ENCODE assay signal across 9 mouse cellular contexts in the genomic region with DNA sequence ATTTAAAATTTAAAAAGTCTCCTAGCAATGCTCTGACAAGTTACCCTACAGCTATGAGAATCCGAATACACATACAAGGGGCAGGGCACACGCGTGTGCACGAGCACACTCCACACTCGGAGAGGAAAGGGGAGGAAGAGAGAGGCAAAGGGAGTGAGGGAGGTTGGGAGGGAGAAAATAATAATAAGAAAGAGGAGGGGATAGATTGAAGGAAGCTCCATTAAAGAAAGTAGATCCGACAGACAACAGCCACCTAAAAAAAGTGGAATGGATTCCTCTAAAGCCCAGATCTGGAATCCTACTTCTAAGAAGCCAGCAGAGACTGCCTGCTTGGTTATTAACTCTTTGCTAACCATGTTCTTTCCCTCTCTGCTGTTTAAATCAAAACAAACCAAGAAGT. TPM values are rescaled to one million over a fixed set of nuclear protein-coding genes. Genes with fewer than 3 reads are reported as not detected.
DNase-seq lines count a peak whose midpoint lies in the region; ATAC-seq lines count a peak whose summit lies in the region.
"Had no signal": no experiment of that assay in that cellular context is flagged by ENCODE, and none has a peak within 500 bp of the region (broad histone marks: within the 10 kb centered on the region; RNA-seq: fewer than 3 reads in every experiment).

No protein-coding gene starts in this region.

- no peaks in the 10 kb centered on the region for H3K36me3 ChIP-seq in erythroblast, embryonic 14.5 days (ENCODE audit: control insufficient read depth)
- no peaks in the 10 kb centered on the region for H3K36me3 ChIP-seq in liver, embryonic 13.5 days
- no peaks in the 10 kb centered on the region for H3K36me3 ChIP-seq in stomach, embryonic 14.5 days (ENCODE audit: control insufficient read depth, insufficient read depth, low read length)

- H3K4me1 ChIP-seq in erythroblast, embryonic 14.5 days (ENCODE audit: control insufficient read depth) = peaks cover 18% of the 10 kb centered on the region
- peaks cover 19% of the 10 kb centered on the region for H3K4me1 ChIP-seq in liver, embryonic 13.5 days (replicated peaks)
- no peaks in the 10 kb centered on the region for H3K4me1 ChIP-seq in stomach, embryonic 14.5 days (ENCODE audit: control insufficient read depth, insufficient read depth, low read length)

- H3K27ac ChIP-seq in liver, embryonic 13.5 days = no peak overlapping the region
- H3K27ac ChIP-seq in stomach, embryonic 14.5 days (ENCODE audit: low read length) = peak overlapping the region; percentile 45; the same call in 1 of the 2 replicates

- H3K27me3 ChIP-seq in erythroblast, embryonic 14.5 days (ENCODE audit: control insufficient read depth) = no peaks in the 10 kb centered on the region
- H3K27me3 ChIP-seq in liver, embryonic 13.5 days = no peaks in the 10 kb centered on the region
- H3K27me3 ChIP-seq in stomach, embryonic 14.5 days (ENCODE audit: control insufficient read depth, insufficient read depth, low read length) = no peaks in the 10 kb centered on the region

- peak overlapping the region; percentile 30 for H3K4me2 ChIP-seq in liver, embryonic 13.5 days
- H3K4me2 ChIP-seq in stomach, embryonic 14.5 days (replicated peaks; ENCODE audit: low read depth, low read length) = peak overlapping the region; percentile 39

- peak overlapping the region; percentile 20 for H3K4me3 ChIP-seq in erythroblast, embryonic 14.5 days (replicated peaks)
- H3K4me3 ChIP-seq in liver, embryonic 13.5 days (replicated peaks) = peak overlapping the region; percentile 36; the same call in 1 of the 2 replicates
- H3K4me3 ChIP-seq in stomach, embryonic 14.5 days (ENCODE audit: low read depth, low read length) = peak overlapping the region; percentile 35

- DNase-seq in R1 (ENCODE audit: low read depth, low spot score) = peak; percentile 59
- peak; percentile 48 for DNase-seq in forelimb bud, embryonic 11.5 days (ENCODE audit: low read depth, low spot score)
- DNase-seq in liver, embryonic 13.5 days = no peak
- no peak for DNase-seq in B cell, adult 2 months

- no peak for ATAC-seq in erythroblast, adult 5-6 weeks (replicated peaks; ENCODE audit: low FRiP score, poor library complexity, severe bottlenecking)
- ATAC-seq in liver, embryonic 13.5 days (ENCODE audit: low read depth) = no peak
- 0 out of 2 replicates have a peak, but pooled peaks have one; percentile 23 for ATAC-seq in stomach, embryonic 14.5 days (ENCODE audit: insufficient number of reproducible peaks, insufficient read depth, low FRiP score, low read depth)
- ATAC-seq in monocyte, adult 5-6 weeks (replicated peaks; ENCODE audit: insufficient number of reproducible peaks, low FRiP score, low TSS enrichment, poor library complexity, severe bottlenecking) = no peak

- peak overlapping the region; percentile 22; the same call in 1 of the 2 replicates for H3K9ac ChIP-seq in liver, embryonic 13.5 days
- H3K9ac ChIP-seq in stomach, embryonic 14.5 days (replicated peaks; ENCODE audit: low read depth, low read length) = 0 out of 2 replicates have a peak overlapping the region, but pooled peaks have one; percentile 1

- WGBS in liver, embryonic 13.5 days (ENCODE audit: insufficient replicate concordance) = 16% methylated on average over 6 of the region's 6 CpGs
- 3% methylated on average over 6 of the region's 6 CpGs for WGBS in stomach, embryonic 14.5 days

- no peaks in the 10 kb centered on the region for H3K9me3 ChIP-seq in erythroblast, embryonic 14.5 days (ENCODE audit: control insufficient read depth, low read length)
- H3K9me3 ChIP-seq in liver, embryonic 13.5 days (replicated peaks) = no peaks in the 10 kb centered on the region
- no peaks in the 10 kb centered on the region for H3K9me3 ChIP-seq in stomach, embryonic 14.5 days (ENCODE audit: control insufficient read depth, low read depth, low read length)

RNA-seq across cellular contexts. Expression of a gene that starts 26.5 kb away (rescaled TPM):
- 0.45 and 0.60 TPM in 2 replicates for polyA plus RNA-seq in erythroblast, embryonic 14.5 days (2012)
- total RNA-seq in erythroblast, adult 5-6 weeks (2015; ENCODE audit: low replicate concordance) = 18.4 and 24.2 TPM in 2 replicates
- 26.7 and 33.6 TPM in 2 replicates for total RNA-seq in erythroblast, adult 5-6 weeks (2017; ENCODE audit: low replicate concordance)
- 5.6 and 6.3 TPM in 2 replicates for polyA plus RNA-seq in liver, embryonic 13.5 days (2015; fragmentation: Nextera tagmentation; extraction: Ambion mirVana)
- polyA plus RNA-seq in stomach, embryonic 14.5 days (2014; fragmentation: Nextera tagmentation; extraction: Ambion mirVana) = 25.7 and 28.8 TPM in 2 replicates
- total RNA-seq in monocyte, adult 5-6 weeks (2017) = 71.9 to 130 TPM (median 77.4 TPM) in 3 replicates

RNA-seq across cellular contexts. Expression of a gene that starts 43.8 kb away (rescaled TPM):
- not detected in 2 replicates for polyA plus RNA-seq in erythroblast, embryonic 14.5 days (2012)
- not detected in 2 replicates for total RNA-seq in erythroblast, adult 5-6 weeks (2015; ENCODE audit: low replicate concordance)
- total RNA-seq in erythroblast, adult 5-6 weeks (2017; ENCODE audit: low replicate concordance) = not detected in 2 replicates
- polyA plus RNA-seq in liver, embryonic 13.5 days (2015; fragmentation: Nextera tagmentation; extraction: Ambion mirVana) = not detected in 2 replicates
- 0.17 TPM in 1 of 2 replicates, not detected in the other for polyA plus RNA-seq in stomach, embryonic 14.5 days (2014; fragmentation: Nextera tagmentation; extraction: Ambion mirVana)
- total RNA-seq in monocyte, adult 5-6 weeks (2017) = not detected in 3 replicates
- total RNA-seq: left cerebral cortex, postnatal 14 days had no signal

Comparison
In these comparisons a context has a peak if more than half of its experiments do, and no peak if none do; other contexts are left out.
1. DNase-seq: peak in R1 (single experiment) and forelimb bud, embryonic 11.5 days (single experiment); none in liver, embryonic 13.5 days (single experiment) and B cell, adult 2 months (0 of 2).
2. Peak in every context shown above with its lines, with median percentiles within 50 percentile points of each other: H3K4me3 ChIP-seq.